Mouse (Mus musculus): ENCODE data around the gene Ankra2. TPM values are rescaled to one million over a fixed set of nuclear protein-coding genes. Genes with fewer than 3 reads are reported as not detected.

The Ankra2 gene
- polyA plus RNA-seq, 1 experiment from 2014 or later, result 21.2 TPM

- Histone ChIP-seq H3K9me3 (ENCODE audit: low read depth, low read length) (no peaks in the 10 kb centered on the region), H3K27me3 (ENCODE audit: insufficient read depth, low read length) (no peaks in the 10 kb centered on the region), H3K27ac (ENCODE audit: low read depth) (peak within 1 kb of the TSS; percentile 94), H3K36me3 (ENCODE audit: insufficient read depth) (peaks cover 33% of the 10 kb centered on the region), H3K4me2 (peak within 1 kb of the TSS; percentile 90), H3K4me3 (ENCODE audit: low read depth, low read length) (peak within 1 kb of the TSS; percentile 99), H3K9ac (peak within 1 kb of the TSS; percentile 98), H3K4me1 (ENCODE audit: insufficient read depth) (no peaks in the 10 kb centered on the region)
- ATAC-seq (ENCODE audit: insufficient read depth), result peak; percentile 94
- WGBS, result 1% methylated on average over 76 of the region's 90 CpGs
- DNase-seq, result peak; percentile 98
- peak; percentile 36 for TF ChIP-seq CTCF (IDR thresholded peaks at IDR 0.05; ENCODE audit: low read depth)
Measured at GRCm38 (mm10) chr13:98316480-98317245, 53.8 kb downstream of the Ankra2 start, which contains the start of gene Btf3. Btf3 (minus strand) TSS chr13:98317006.

DNA sequence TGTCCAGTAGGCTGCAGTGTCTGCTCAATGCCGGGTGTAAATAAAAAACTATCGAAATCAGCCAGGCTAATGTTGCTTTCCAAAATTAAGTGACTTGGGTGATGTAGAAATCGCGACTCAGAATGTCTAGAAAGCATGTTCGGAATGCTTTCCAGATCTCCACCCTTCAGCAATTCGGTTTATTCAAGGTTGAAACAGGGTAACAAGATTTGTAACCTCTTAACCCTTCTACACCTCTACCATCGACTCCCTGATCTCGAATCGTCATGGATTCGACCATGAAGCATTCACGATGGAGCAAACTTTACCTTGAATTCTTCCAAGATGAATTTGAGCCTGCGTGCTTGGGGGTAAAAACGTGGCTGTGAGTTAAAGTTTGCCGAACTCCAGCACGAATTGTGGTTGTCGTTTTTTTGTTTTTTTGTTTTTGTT is 54.4 kb downstream of the Ankra2 start:
- DNase-seq (no peak), ATAC-seq (ENCODE audit: insufficient read depth) (peak; percentile 13; the same call in 1 of the 2 replicates)
- 2% methylated on average over 16 of the region's 16 CpGs for WGBS
- Histone ChIP-seq H3K4me1 (ENCODE audit: insufficient read depth) (no peaks in the 10 kb centered on the region), H3K27me3 (ENCODE audit: insufficient read depth, low read length) (no peaks in the 10 kb centered on the region), H3K36me3 (ENCODE audit: insufficient read depth) (peaks cover 27% of the 10 kb centered on the region), H3K4me3 (ENCODE audit: low read depth, low read length) (peak overlapping the region; percentile 99), H3K27ac (ENCODE audit: low read depth) (peak overlapping the region; percentile 94), H3K9me3 (ENCODE audit: low read depth, low read length) (no peaks in the 10 kb centered on the region), H3K4me2 (peak overlapping the region; percentile 90), H3K9ac (peak overlapping the region; percentile 98)
- TF ChIP-seq CTCF (IDR thresholded peaks at IDR 0.05; ENCODE audit: low read depth), result no peak

DNA sequence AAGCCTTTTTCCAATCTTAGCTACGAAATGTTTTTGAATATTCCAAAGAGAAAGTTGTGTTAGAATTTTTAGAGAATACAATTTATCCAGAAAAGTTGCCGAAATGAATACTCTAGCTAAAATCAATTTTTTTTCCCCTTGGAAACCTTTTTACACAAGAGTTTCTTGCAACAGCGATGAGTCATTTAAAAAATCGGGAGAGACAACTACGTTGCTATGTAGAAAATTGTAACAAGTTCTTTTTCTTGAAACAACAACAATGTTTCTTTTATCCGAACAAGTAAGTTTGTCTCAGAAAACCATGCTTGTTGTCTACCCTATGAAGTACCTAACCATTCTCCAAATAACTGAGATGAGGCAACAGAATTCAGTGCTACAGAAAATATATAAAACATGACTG is 55.0 kb downstream of the Ankra2 start:
- no peaks in the 10 kb centered on the region for H3K4me1 ChIP-seq (ENCODE audit: insufficient read depth)
- H3K36me3 ChIP-seq (ENCODE audit: insufficient read depth), result peaks cover 21% of the 10 kb centered on the region
- 88% methylated on average over 6 of the region's 6 CpGs for WGBS
- no peak overlapping the region for H3K9ac ChIP-seq
- no peaks in the 10 kb centered on the region for H3K9me3 ChIP-seq (ENCODE audit: low read depth, low read length)
- peak overlapping the region; percentile 90 for H3K4me2 ChIP-seq
- ATAC-seq (ENCODE audit: insufficient read depth) (no peak), DNase-seq (no peak)
- no peak for TF ChIP-seq CTCF (IDR thresholded peaks at IDR 0.05; ENCODE audit: low read depth)
- no peak overlapping the region for H3K27ac ChIP-seq (ENCODE audit: low read depth)
- no peak overlapping the region for H3K4me3 ChIP-seq (ENCODE audit: low read depth, low read length)
- no peaks in the 10 kb centered on the region for H3K27me3 ChIP-seq (ENCODE audit: insufficient read depth, low read length)

Other genes with a start within 250 kb of the Ankra2 start
- gene Arhgef28, start 56.6 kb upstream of the Ankra2 start, polyA plus RNA-seq (2014; fragmentation: Nextera tagmentation; extraction: Ambion mirVana), result 14.7 and 15.0 TPM in 2 replicates
- 38.3 and 40.9 TPM in 2 replicates for gene Utp15, start within 50 bp of the Ankra2 start, polyA plus RNA-seq (2014; fragmentation: Nextera tagmentation; extraction: Ambion mirVana)
- gene Gm21976, start 16.8 kb downstream of the Ankra2 start, polyA plus RNA-seq (2014; fragmentation: Nextera tagmentation; extraction: Ambion mirVana), result not detected in 2 replicates
- 746 and 761 TPM in 2 replicates for gene Btf3, start 53.9 kb downstream of the Ankra2 start, polyA plus RNA-seq (2014; fragmentation: Nextera tagmentation; extraction: Ambion mirVana)
- not detected in 2 replicates for gene Foxd1, start 91.2 kb downstream of the Ankra2 start, polyA plus RNA-seq (2014; fragmentation: Nextera tagmentation; extraction: Ambion mirVana)
- 1.8 TPM in 2 replicates for gene Gm10320, start 228.9 kb downstream of the Ankra2 start, polyA plus RNA-seq (2014; fragmentation: Nextera tagmentation; extraction: Ambion mirVana)